Mouse (Mus musculus) spleen, postnatal 4 days (tissue): ENCODE data around the gene Pak4.
"Not testable (repeated sequence)": the region's sequence is repeated elsewhere in the genome, so short reads cannot be mapped to it uniquely, and the experiment has no call there.

ENCODE experiments used
- DNase-seq, 2 experiments: peaks; one replicate each; pipeline ENCODE4 v3.0.0; 2022; ENCODE audit warnings: low spot score in 2 of 2

Pak4 gene

DNA sequence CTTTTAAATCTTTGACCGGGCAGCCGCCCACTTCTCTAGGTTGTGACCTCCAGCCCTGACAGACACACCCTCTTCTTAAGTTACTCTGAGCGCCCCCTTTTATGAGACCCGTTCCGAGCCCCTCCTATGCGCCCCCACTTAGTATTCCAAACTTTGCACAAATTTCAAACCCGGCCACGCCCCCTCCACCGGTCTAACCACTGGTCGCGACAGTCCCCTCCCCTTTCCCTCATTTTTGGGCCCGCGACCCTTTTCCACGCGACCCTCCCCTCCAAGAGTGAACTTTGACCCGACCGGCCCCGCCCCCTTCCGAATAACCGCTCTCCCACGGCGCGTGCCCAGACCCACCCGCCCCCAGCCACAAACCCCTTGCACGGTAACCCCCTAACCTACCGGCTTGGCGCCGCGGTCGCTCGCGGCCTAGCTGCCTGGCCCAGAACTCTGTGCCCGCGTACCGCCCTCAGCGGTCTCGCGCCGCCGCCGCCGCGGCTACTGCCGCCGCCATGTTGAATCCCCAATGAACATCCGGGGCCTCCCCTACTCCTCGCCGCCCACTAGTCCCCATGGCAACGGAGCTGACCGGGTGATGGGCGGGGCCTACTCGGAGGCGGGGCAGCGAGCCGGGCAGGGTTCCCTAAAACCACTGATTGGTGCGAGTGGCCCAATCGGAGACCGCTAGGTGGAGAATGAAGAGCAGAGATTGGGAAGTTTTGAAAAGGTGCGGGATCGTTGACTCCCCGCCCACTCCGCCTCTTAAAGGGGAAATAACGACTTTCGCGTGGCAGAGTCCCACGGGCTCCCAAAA is at the start of gene Pak4, which contains the start of gene Samd4b:
Gene Pak4 (minus strand): TSS at position 544 of the 805 bp plus-strand sequence.
Gene Samd4b (minus strand): TSS at position 503 of the 805 bp plus-strand sequence.
- peak; percentile 100 for DNase-seq

DNA sequence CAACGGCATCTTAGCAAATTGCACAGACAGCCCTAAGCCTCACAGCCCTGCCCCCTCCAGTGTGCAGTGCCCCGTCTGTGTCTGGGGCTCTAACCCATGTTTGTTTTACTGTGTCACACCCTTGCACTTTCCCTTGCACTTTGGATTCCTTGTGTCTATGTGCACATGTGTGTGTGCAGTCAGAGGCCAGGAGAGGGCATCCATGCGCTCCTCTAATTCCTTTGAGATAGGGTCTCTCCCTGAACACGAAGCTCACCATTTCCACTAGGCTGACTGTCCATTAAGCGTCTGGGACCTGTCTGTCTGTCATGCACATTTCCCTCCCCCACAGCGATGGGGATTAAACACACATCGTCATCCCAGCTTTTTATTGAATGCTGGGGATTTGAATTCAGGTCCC is 49.0 kb upstream of the Pak4 start:
- no peak for DNase-seq

DNA sequence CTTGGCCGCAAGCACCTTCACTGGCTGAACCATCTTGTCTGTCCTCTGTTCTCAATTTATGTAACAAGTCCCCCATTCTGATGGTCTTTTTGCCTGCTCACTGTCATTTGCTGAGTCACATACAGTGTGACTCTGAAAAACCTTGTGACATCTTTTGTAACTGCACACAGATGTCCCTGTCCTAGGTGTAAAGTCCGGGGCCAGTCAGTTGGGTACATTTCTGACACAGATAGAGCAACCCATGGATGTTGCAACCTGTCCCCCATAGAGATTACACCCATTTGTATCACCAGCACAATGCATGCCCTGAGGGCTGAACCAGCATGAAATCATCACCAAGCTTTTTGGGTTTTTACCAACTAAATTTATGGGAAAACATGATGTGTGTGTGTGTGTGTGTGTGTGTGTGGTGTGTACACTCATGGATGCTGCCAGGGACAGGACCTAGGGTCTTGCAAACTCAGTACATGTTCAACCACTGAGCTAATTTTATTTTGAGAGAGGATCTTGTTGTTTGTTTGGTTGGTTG is 48.0 kb upstream of the Pak4 start:
- no peak for DNase-seq

DNA sequence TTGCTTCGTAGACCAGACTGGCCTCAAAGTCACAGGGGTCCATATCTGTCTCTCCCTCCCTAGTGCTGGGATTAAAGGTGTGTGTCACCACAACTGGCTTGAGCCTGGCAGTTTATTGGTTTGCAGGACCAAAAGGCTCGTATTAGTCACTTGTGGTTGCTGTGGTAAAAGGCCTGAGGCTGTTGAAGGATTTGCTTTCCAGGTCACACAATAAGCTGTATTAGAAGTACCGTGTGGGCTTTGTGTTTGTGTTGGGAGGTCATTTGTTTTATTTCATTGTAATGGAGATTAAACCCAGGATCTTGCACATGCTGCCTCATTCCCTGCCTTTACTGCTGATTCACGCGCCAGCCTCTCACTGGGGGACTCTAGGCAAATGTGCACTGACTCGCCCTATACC is 47.4 kb upstream of the Pak4 start:
- DNase-seq: no peak

DNA sequence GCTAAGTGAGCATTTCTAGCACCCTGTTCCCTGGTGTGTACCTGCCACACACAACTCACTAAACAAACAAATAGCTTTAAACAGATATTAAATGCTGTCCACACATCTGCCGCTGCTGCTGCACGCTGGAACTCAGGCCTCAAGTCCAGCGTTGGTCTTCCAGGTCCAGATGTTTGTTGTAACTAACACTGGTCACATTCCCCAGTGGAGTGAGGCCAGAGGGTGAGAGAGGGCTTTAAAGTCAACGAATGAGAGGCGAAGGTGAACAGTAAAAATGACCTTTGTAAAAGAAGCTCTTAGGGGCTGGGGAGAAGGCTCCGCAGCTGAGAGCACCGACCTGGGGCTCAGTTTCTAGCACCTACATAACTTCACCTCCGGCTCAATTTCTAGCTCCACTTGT is 43.6 kb upstream of the Pak4 start:
- no peak for DNase-seq

DNA sequence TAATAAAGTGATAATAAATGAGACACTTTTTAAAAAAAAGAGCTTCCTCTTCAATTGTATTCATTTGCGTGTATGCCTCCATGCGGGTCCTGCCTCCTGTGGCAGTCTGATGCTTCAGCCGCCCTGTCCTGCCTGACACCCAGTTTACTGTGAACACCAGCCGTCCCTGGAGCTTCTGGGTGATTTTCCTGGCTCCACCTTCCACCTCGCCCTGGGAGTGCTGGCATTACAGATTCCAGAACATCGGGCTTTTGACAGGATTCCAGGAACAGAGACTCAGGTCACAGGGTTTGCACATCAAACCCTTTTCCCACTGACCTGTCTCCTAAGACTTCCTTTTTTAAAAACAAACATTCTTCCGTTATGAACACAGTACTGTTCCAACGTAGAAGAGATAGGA is 39.5 kb upstream of the Pak4 start:
- no peak for DNase-seq

DNA sequence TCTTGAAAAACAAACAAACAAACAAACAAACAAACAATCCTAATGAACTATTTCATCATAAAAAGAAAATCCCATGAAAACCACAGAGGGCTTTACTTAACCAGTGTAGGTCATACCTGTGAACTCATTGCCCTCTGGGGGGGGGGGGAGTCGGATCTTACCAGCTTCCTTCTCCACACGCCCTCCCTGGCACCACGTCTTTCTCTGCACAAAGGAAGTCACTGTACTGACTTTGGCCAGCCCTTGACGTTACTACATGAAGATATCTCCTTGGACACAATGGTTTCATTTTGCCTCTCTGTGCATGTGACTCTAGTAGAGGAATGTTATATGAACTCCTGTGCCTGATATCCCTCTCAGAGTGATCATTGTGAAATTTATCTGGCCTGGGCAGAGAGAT is 36.1 kb upstream of the Pak4 start:
- no peak for DNase-seq

DNA sequence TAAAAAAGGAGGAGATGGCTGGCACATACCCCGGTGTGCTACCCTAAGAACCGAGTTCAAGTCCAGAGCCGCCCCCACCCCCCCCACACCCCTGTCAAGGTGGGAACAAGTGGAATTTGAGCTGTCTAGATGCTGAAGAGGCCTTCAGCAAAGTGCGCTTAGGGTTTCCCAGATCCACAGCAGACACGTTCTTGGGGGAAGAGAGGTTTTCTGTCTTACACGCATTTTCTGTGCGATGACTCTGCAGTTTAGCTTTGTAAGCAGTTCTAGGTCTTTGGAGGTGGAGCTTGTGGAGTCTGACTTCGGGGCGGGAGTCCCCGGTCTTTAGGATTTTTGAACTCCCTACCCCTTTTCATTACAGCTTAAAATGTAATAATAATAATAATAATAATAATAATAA is 33.1 kb upstream of the Pak4 start, which contains the start of gene Acp7:
Gene Acp7 (minus strand): TSS at position 260 of the 400 bp plus-strand sequence.
- DNase-seq: no peak

DNA sequence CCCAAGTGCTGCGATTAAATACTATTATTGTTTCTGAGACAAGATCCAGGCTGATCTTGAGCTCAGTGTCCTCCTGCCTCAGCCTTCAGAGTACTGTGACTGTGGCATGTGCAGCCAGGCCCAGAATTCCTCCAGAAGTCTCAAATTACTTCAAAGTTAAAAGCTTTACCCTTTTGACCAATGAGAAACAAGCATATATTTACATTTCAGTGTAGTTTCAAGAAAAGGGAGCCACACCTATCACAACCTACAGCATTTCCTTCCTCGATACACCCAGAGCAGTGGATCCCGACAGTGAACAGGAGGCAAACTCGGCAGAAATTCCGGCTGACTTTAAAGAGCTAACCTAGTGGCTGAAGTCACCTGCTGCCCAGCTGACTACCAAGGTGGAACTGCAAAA is 26.8 kb upstream of the Pak4 start:
- DNase-seq: no peak

DNA sequence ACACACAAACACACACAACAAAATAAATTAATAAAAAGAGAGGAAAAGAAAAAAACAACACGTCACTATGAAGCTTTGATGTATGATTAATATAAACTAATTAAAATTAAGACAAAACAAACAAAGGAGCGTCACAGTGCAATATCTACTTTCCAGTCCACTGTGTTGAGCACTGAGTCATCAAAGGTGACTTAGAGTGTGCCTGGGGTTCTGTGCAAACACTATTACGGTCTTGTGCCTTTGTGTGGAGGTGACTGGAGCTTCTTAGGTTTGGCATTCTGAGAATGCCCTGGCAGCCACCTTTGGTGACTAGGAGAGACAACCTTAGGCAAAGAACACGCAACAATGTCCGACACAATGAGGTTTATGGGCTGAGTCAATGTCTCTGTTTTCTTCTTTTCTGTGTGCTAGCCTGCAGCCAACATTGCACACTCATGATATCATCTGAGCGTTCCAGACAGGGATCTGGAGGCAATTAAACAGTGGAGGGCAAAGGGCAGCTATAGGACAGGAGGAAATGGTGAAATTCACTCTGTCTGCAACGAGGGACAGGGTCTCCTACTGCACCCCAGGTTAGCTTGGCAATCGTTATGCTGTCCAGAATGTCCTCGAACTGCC is 21.2 kb upstream of the Pak4 start:
- no peak for DNase-seq

DNA sequence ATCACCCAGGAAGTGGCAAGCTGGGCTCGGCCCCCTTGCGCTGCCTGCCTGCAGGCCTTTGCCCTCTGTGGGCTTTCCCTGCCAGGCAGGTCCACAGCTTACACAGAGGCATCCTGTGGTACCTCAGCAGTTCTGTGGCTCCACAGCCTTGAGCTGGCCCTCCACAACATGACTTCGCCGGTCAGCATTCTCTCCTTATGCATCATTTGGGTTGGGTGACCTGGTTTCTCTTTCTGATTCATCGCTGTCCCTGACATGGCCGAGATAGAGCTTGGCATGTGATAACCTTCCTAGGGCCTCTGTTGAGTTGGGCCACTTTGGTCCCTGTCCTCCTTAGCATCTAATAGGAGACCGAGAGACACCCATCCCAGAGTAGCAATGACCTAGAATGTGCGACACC is 8.0 kb upstream of the Pak4 start:
- no peak for DNase-seq

DNA sequence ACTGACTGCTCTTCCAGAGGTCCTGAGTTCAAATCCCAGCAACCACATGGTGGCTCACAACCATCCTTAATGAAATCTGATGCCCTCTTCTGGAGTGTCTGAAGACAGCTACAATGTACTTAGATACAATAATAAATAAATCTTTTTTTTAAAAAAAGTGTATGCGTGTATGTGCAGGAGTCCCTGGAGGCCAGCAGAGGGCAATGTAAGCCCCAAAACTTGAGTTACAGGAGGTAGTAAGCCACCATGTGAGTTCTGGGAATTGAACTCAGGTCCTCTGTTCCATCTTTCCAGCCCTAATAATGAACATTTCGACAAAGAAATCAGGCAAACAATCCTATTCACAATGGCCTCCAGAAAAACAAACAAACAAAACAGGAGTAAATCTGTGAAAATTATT is 5.8 kb upstream of the Pak4 start:
- DNase-seq: not testable (repeated sequence)

DNA sequence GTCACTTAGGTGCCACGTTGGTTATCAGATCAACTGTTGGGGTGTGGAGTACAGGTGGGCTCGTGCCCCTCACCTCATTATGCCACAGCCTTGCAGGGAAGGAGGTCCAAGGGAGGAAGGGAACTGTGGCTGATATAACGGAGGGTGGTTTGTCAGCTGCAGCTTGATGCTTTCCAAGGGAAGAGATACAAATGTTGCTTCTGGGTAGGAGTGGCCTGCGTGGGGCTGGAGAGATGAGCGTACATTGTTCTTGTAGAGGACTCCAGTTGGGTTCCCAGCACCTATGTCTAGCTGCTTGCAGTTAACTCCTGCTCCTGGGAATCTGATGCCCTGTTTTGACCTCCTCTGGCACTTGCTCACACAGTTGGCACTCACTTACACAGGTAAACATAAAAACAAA is 5.2 kb upstream of the Pak4 start:
- peak in 1 of 2 experiments; percentile 52 for DNase-seq

DNA sequence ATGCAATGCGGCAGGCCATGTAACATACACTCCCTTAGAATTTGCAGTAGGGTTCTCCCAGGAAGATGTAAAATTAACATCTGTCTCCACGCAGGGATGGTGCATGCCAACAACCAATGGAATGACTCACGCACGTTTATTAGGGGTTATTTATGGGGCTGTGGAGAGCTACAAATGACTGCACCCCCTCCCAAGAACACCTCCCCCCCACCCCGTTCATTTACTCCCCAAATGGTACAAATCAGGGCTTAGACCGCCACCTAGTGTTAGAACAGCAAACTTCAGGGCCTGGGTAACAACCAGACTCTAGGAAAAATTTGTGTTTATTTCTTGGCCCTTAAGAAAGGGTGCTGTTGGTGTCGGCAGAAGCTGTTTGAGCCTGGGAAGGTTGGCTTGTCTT is 3.7 kb upstream of the Pak4 start:
- DNase-seq: peak in 1 of 2 experiments; percentile 66

DNA sequence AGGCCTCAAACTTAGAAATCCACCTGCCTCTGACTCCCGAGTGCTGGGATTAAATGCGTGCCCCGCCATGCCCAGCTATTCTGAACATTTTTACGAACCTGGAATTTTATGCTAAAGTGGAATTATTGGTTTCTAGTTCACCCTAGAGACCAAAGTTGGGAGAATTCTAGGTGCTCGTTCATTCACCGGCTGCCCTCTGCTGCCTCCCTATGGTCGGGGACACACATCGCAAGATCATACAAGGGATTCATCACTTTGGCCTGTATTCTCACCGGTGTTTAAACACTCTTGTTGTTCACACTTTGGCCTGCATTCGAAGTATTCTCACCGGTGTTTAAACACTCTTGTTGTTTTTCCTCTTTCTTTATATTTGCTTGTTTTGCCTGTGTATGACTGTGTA is 3.0 kb upstream of the Pak4 start:
- DNase-seq: peak; percentile 67 to 86

DNA sequence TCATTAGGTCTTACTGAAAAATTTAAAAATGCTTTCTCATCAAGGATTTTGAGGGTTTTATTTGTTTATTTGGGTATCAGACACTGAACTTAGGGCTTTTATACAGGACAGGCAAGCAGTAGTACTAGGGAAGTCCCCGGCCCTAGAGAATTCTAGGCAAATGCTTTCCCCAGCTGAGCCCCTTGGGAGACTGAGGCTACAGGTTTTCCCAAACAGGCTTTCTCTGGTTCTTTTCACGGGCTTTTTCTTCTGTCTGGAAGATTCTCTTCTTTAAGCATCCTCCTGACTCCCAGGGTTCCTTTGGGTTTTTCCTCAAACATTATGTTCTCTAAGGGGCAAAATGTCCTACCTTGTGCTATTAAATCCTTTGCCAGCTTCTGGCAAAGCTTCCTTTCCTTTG is 966 bp upstream of the Pak4 start:
- peak in 1 of 2 experiments; percentile 39 for DNase-seq

DNA sequence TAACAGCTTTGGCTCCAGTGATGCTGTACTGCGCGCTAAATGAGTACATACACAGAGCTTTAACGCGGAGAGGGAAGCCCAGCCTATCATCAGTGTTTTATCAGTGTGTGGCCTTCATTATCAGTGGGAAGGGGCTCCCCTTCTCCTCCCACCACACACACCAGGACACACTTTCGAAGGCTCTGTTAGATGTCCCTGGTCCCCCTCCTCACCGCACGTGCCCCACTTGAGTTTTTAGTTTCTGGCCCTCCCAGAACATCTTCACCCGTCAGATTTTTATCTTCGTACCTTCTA is 761 bp downstream of the Pak4 start:
- peak in 1 of 2 experiments; percentile 60 for DNase-seq

DNA sequence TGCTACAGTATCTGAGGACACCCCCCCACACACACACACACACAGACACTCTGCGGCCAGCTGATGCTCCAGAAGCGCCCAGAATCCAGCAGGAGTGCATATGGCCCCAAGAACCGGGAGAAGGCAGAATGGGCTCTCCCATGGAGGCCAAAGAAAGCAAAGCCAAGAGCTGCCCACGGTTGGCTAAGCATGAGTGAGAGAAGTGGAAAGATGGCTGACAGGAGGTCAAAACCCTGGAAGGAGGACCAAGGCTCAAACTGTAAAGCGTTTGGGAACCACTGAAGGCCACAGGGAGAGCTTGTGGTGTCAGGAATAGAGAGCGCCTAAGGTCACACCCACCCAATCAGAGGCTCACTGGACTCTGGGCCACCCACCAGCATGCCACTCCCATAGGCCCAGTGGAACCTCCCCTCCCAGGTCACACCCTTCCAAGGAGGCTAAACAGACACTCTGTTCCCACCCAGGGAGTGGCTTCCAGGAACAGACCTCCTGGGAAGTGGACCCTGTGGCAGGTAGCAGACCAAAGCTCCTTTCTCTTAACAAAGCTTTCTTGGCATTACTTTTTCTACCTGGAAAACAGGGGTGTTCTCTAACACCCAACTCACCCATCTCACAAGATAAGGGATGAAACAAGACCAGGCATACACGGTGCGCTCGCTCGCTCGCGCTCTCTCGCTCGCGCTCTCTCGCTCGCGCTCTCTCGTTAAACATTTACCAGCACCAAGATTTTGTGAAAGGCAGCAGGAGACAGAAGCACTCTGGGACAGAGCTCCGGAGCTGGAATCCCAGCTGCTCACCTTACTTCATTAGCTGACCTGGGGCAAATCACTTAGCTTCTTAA is 1.3 kb downstream of the Pak4 start:
- peak; percentile 67 to 76 for DNase-seq

DNA sequence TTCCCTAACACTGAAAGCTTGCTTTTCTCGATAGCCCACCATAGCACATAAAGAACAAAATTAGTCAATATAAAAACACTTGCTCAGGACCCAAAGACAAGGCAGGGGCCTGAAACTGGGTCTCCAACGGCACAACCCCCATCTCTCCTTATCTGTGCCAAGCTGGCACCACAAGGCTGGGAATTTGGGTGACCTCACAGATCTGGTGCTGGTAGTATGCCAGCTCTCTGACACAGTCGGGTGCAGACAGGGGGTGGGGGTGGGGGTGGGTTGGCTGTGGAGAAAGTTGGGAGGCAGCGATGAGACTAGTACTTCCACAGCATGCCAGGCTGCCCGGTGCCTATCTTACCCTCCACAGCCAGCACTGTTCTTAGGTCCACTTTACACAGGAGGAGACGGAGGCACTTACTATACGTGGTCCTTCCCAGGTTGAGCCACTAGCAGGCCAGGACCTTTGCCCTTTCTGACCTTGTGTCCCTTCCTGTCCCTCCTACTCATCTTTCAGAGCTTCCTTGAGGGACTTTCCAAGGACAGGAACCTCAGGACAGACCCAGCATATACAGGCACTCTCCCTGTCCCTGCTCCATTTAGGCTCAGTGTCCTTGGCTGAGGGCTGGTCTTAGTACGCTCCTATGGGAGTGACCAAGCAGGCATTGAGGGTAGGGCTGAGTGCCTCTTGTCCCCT is 2.1 kb downstream of the Pak4 start:
- no peak for DNase-seq

DNA sequence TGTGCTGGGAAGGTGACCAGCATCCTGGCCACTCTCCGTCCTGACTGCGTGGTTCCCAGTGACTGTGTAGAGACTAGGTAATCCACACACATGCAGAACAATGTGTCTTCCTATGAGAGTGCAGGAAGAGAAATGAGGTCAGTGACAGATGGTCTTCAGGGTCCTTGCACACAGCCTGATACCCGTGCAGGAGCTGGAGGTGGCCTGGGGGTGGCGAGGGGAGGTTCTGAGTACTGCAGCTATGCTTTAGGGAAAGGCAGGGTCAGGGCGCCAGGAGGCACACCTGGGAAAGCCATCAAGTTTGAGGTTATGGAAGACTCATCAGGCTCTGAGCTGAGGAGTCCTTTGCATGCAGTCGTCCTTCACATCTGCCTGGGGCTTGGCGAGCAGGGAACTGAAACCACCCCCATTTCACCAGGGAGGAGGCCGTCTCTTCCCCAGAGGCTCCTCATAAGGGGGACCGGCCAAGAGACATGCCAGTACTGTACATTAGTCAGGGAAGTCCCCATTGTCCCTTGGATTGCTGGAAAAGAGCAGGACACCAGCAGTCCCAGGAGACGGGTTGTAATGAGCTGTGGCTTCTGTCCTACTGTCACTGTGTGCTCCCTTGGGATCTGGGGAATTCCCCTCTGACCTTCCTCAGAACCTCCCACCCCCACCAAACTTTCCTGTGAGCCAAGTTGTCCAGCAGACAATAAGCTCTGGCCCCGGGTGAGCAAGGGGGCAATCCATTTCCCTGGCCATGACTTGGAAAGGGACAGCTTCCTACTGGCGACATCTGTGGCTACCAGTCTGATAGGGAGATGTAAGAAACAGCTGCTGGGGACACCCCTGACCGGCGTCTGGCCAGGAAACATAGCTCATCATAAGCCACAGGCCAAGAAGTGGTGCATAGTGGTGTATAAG is 4.5 kb downstream of the Pak4 start:
- peak in 1 of 2 experiments; percentile 41 for DNase-seq

DNA sequence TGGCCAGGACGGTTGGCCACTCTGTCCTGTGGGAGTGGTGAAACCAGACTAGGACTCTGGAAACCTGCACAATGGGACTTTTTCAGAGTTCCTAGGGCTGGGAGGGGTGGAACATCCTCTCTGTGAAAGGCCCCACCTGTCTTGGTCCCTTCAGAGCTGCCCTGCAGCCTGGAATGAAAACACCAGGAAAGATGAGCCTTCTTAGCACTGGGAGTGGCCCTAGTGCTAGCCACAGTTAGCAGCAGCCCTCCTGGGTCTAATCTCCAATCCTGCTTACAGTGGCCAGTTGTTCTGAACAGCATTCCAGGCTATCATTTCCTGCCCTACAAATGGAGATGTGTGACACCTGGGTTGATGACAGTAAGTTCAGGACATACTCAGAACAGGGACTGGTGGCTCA is 6.1 kb downstream of the Pak4 start:
- no peak for DNase-seq
